Mouse (Mus musculus) CH12.LX (cell line): Measurements from ENCODE around the gene Prickle4.

Experiments
- CHD1 ChIP-seq: IDR thresholded peaks from 2 replicates; pipeline ENCODE4 v1.6.1; 2012; ENCODE audit warnings: low read depth, low read length, improper control_type of control experiment, inconsistent platforms
- CTCF ChIP-seq, 2 experiments: IDR thresholded peaks in 1 of 2; conservative IDR thresholded peaks in 1 of 2; 2 replicates each; pipeline ENCODE4 v1.5.1; 2011 to 2012; ENCODE audit warnings: low read depth in 2 of 2, low read length in 2 of 2, improper control_type of control experiment in 1 of 2, inconsistent platforms in 1 of 2, mild to moderate bottlenecking in 1 of 2, moderate library complexity in 1 of 2
- ELF1 ChIP-seq: IDR thresholded peaks from 2 replicates; pipeline ENCODE4 v1.6.1; 2014; ENCODE audit warnings: low read depth, mild to moderate bottlenecking, inconsistent platforms, low read length, improper control_type of control experiment
- ETS1 ChIP-seq: conservative IDR thresholded peaks from 2 replicates; pipeline ENCODE4 v1.6.1; 2012; ENCODE audit warnings: low read depth, mild to moderate bottlenecking, inconsistent platforms, low read length, improper control_type of control experiment, moderate library complexity
- MAFK ChIP-seq: IDR thresholded peaks from 2 replicates; pipeline ENCODE4 v1.6.1; 2011; ENCODE audit warnings: low read length, improper control_type of control experiment; ENCODE audit not compliant: insufficient replicate concordance
- NELFE ChIP-seq: IDR thresholded peaks from 2 replicates; pipeline ENCODE4 v1.6.1; 2011; ENCODE audit warnings: low read depth, low read length, improper control_type of control experiment
- NRF1 ChIP-seq: IDR thresholded peaks from 2 replicates; pipeline ENCODE4 v1.6.1; 2014; ENCODE audit warnings: low read depth, mild to moderate bottlenecking, inconsistent platforms, low read length, improper control_type of control experiment, moderate library complexity
- POLR2A ChIP-seq: IDR thresholded peaks from 2 replicates; pipeline ENCODE4 v1.6.1; 2011; ENCODE audit warnings: low read depth, mild to moderate bottlenecking, improper control_type of control experiment, low read length

GRCm38 (mm10) chr17:47702548-47703345 is 8.2 kb upstream of the Prickle4 start:
- TF ChIP-seq CHD1 (no peak), CTCF (conservative IDR thresholded peaks at IDR 0.05 in 1 of 2, IDR thresholded peaks at IDR 0.05 in 1 of 2; ENCODE audit: low read depth in 2 of 2, low read length in 2 of 2) (no peak), ELF1 (no peak), MAFK (no peak), ETS1 (no peak), NRF1 (no peak), POLR2A (no peak), NELFE (no peak)
